Mouse (Mus musculus) left cerebral cortex, postnatal 4 days (tissue): ENCODE results near the gene Lmf2. TPM values are rescaled to one million over a fixed set of nuclear protein-coding genes. Genes with fewer than 3 reads are reported as not detected.

Experiments
- DNase-seq: peaks from one replicate; pipeline ENCODE4 v3.0.0-alpha.2; 2022
- intact Hi-C: fragments of 180-260 bp; cut with DNase I; formaldehyde crosslinking; loops from one replicate; pipeline ENCODE4 v1.15.1; 2025
- total RNA-seq, 2 experiments: library from RNA; stranded (reverse); gene quantifications; 2 replicates each; pipeline ENCODE4 v1.2.3; 2021

Gene Lmf2
- total RNA-seq, 2 experiments from 2014 or later: 22.9 to 36.2 TPM

DNA sequence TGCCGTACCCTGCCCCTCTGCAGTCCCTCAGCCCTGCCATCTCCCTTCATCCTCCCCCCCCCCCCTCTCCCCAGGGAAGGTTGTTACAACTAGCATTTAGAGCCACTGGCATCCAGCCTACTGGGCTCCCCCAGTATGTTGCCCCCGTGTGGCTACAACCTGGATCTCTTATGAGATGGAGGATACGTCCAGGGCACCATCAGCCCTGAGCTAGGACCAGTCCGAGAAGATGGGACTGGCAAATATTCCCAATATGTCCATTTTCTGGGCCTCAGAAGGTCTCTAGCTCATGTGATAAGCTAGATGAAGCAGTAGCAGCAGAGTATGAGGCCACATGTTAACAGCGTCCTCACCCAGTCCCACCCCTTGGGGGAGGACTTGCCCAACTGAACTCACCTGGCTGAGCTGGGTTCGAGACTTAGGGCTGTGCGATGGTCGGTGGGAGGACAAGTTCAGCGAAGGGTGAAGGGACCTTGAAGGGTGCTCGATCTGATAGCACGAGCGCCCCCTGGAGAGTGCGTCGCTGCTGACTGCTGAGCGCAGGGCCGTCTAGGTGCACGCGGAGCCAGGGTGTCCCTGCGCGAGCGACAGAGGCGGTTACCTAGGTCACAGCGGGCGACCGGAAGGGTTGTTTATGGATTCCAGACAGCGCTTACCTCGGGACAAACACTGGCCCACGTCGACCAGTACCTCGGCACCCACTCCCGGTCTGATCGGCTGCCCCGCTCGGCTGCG is 17.7 kb upstream of the Lmf2 start:
- peak; percentile 81 for DNase-seq
- intact Hi-C loops: no loop called here

DNA sequence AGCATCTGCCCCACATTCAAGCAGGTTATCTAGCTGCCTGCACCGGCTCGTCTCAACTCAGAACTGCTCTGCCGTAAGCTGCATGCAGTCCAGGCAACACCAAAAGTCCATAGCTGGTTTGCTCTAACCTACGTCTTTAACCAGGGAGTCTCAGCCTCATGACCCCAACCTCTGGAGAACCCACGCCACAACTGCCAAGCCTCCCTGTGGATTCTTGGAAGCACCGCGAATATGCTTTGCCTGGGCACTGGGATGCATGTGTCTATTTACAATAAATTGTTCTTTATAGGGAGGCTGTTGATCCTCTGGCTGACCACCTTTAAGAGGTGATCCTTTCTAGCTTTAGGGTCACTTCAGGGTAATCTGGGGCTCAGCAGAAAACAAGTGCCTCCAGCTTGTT is 17.1 kb upstream of the Lmf2 start:
- DNase-seq: no peak
- intact Hi-C loops: no loop called here

DNA sequence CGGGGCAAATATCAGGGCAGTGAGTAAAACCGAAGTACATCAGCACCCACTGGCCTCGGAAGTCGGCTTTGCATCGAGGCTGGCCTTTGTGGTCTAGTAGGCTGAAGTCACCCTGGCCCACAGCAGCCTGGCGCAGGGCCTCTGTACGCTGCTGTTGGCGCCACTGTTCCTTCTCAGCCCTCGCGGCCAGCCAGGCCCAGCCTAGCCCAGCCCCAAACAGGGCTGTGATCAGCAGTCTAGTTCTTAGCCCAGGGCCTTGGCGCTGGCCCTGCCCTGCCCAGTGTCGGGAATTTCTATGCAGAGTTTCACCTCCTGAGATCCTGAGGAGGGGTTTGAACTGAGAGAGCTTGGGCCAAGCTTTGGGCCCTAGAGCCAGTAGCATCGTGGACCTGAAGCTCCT is 16.6 kb upstream of the Lmf2 start:
- intact Hi-C loops: no loop called here
- DNase-seq: no peak

DNA sequence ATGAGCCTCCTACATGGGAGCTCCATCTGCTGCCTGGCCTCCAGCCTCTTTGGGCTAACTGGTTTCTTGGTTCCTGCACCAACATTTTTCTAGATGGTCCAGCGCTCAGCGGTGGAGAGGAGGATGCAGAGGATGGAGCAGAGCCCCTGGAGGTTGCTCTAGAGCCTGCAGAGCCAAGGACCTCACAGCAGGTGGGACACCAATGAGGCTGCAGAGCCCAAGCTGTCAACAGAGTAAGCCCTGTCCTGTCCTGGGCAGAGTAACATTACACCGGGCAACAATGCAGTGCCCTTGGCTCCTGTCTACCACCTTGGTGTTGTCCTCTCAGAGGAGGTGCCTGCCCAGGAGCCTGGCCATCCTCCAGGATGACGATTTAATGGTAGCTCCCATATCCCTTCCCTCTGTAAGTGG is 9.7 kb upstream of the Lmf2 start:
- no peak for DNase-seq
- intact Hi-C loops: no loop called here

DNA sequence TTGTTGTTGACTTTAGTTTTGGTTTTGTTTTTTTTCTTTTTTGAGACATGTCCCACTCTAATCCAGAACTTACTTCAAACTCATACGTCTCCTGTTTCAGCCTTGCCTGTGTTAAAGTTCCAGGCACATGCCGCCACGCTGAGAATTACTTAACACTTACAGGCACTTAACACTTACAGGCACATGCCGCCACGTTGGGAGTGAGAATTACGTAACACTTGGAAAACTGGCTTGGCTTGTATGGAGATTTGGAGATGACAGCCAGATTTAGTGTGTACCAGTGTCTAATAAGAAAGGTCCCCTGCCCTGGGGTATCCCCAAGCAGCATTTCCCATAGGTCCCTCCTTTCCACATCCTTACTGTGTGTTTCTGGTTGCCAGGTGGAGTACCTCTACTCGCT is 7.6 kb upstream of the Lmf2 start:
- no peak for DNase-seq
- intact Hi-C loops: no loop called here

DNA sequence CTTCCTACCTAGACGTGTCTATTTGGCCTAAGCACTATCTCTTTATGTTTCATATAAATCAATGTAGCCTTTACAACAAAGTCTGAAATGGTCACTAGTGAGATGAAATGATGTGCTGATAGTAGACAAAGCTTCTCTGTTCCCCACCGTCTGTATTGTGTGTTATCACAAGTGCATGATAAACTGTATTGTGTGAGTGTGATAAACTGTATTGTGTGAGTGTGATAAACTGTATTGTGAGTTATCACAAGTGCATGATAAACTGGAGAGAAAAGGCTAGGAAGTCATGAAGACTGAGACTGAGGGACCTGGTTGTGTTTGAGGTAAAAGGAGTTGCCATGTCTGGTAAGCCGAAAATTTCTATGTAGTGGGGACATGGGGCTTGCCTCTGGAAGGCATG is 3.3 kb upstream of the Lmf2 start:
- intact Hi-C loops: no loop called here
- no peak for DNase-seq

DNA sequence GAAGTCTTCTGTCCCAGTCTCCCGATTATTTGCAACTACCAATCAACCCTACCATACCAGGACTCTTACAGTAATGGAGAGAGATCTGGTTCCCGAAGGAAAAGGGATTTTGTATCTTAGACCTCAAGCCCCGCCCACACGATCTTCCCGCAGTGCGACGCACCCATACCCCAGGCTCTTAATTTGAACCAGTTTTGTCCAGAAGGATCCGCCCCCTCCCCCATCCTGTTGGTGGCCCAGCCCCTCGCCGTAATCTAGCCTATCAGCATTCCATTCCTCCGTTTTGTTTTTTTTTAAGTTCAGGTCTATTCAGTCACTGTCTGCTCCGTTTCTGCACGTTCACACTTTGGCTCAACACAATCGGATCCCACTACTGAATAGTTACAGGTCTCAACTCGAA is 913 bp upstream of the Lmf2 start:
- intact Hi-C loops: no loop called here
- DNase-seq: peak; percentile 90

DNA sequence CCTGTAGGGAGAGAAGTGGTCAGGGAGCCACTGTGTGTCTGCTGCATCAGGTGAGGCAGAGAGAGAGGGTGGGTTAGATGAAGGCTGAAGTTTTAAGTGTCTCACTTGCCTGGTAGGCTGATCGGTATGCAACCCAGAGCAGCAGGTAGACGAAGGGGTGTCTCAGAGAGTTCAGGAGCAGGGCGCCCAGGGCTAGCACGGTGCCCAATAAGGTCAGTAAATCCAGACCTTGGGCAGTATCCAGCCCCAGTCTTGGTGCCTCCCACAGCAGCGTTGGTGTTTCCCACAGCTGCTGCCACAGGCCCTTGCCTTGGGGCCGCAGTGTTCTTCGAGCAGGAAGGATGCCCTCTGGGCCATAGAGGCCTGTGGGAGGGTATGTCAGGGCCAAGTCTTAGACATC is 1.0 kb downstream of the Lmf2 start:
- intact Hi-C loops: no loop called here
- DNase-seq: no peak

DNA sequence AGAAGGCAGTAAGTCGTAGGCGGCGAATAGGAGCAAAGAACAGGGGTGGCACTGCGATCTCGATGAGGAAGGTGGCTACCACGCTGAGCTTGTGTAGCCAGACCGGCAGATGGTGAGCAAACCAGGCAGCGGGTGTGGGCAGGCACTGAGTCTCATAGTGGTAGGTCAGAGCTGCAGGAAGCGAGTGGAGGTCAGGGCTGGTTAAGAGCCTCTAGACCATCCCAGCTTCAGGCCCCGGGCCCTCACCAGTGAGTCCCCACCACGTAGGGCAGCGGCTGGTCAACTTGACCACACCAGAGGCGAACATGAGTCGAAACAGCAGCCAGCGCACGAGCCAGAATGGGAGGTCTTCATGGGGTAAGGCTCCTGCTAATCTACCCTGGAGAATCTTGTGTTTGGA is 1.6 kb downstream of the Lmf2 start:
- intact Hi-C loops: no loop called here
- DNase-seq: no peak

DNA sequence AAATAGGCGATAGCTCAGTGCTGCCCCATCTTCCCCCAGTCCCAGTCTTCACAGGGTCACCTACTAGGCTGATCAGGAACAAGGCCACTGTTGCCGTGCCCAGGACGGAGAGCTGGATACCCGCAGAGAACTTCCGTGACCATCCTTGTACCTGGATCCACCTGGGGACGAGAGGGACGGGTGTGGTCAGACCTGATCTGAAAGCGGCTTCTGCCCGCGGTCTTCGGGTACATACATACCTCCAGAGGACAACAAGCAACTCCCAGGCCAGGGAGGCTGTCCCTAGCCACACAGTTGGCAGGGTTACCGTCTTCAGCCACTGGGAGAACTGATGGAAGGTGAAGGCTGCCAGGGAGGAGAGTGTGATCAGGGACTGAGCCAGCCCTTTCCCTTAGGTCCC is 2.7 kb downstream of the Lmf2 start:
- DNase-seq: no peak
- intact Hi-C loops: no loop called here

DNA sequence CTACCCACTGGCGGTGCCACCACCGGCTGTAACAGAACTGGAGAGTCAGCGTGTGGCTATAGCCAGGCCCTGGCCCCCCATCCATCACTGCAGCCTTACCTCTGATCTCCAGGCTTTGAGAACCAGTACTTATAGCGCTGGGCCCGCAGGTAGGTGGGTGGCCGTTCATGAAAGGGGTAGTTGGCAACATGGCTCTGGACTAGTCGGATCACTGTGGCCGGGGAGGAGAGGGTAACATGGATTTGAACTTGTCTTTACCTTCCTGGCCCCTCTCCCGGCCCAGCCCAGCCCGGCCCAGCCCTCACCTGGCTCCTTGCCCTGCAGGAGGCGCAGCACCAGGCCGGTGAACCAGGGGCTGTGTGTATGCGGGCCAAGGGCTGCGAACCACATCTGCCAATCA is 3.4 kb downstream of the Lmf2 start:
- DNase-seq: no peak
- intact Hi-C loops: no loop called here

DNA sequence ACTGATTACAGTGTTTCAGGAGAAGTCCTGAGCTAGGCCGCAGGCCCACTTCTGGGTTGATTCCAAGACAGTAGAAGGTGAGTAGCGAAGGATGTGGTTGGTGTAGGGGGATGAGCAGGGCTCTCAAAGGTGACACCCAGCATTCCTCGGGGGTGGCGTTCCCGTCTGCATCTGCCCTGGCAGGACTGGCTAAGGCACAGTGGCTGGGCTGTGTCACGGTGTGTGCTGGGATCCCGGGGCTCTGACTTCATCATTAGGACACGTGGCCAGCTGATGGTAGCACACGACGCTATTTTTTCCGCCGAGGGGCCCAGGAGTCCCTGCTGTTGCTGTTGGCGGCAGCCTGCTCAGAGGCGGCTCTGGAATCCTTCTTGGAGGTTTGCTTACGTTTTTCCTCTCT is 4.2 kb downstream of the Lmf2 start:
- DNase-seq: no peak
- intact Hi-C loops: no loop called here

DNA sequence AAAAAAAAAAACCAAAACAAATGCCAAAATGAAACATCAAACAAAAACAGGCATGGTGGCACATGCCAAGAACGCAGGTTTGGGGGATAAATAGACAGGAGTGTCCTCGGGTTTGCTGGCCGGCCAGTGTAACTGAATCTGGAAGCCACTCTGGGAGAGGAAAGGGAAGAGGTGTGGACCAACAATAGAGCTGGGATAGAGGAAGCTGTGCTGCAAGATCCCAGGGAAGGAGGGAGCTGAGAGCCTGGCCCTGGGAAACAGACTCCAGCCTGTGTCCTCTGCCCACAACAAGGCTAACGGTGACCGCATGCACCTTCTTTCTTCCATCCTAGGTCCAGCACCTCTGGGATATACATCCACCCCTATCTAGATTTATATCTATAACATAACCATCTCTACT is 5.0 kb downstream of the Lmf2 start:
- intact Hi-C loops: no loop called here
- no peak for DNase-seq

DNA sequence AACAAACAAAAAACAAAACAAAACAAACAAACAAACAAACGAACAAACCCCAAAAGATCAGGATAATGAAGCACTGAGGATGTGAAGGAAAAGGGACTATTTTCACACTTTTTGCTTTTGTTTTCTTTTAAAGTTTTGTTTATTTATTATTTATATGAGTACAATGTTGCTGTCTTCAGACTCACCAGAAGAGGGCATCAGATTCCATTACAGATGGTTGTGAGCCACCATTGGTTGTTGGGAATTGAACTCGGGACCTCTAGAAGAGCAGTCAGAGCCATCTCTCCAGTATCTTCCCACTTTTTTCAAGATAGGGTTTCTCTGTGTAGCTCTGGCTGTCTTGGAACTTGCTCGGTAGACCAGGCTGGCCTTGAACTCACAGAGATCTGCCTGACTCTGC is 12.1 kb downstream of the Lmf2 start:
- DNase-seq: no peak
- intact Hi-C loops: no loop called here

DNA sequence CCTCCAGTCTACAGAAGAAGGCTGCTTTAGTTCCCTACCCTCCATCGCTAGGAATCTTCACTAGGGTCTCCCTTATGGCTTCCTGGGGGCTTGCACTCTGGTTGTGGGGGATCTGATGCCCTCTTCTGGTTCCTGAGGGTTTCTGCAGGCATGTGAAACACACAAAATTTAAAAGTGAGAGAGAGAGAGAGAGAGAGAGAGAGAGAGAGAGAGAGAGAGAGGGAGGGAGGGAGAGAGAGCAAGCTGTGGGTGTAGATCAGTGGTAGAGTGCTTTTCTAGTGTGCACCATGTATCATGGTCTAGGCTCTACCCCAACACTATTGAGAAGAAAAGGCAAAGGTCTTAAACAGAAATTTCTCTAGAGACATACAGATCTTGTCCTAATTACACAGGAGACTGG is 13.8 kb downstream of the Lmf2 start:
- intact Hi-C loops: no loop called here
- DNase-seq: no peak

DNA sequence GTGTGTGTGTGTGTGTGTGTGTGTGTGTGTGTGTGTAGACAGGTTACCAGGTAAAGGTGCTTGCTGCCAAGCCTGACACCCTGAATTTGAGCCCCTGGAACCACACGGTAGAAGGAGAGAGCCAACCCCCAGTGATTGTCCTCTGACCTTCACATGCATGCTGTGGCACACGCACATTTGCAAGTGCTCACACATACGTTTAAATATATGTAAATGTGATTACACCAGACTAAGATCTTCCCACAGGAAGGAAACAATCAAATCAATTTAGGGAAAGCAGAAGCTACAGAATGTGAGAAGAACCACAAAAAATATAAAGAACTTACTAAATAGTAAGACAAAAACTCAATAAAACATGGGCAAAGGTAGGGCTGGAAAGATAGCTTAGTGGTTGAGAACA is 15.3 kb downstream of the Lmf2 start:
- intact Hi-C loops: no loop called here
- no peak for DNase-seq

DNA sequence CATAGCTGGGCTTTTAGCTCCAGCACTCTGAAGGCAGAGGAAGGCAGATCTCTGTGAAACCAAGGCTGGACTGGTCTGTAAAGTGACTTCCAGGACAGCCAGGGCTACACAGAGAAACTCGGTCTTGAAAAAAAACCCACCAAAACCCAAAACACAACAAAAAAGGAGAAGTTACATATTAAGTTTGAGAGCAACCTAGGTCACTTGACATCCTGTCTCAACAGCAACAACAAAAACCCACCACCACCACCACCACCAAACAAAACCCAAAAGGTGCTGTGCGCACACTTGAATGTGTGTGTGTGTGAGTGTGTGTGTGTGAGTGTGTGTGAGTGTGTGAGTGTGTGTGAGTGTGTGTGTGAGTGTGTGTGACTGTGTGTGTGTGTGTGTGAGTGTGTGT is 15.8 kb downstream of the Lmf2 start:
- DNase-seq: no peak

DNA sequence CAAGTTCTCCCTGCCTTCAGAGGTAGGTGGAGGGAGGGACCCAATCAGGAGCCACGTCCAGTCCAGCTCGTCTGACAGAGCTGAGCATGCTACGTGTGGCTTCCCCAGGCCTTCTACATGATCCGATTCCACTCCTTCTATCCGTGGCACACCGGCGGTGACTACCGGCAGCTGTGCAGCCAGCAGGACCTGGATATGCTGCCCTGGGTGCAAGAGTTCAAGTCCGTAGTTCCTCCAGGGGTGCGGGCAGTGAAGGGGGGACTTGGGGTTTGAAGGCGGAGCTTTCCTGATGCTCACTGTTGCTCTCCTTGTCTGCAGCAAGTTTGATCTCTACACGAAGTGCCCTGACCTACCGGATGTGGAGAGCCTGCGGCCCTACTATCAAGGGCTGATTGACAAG is 19.0 kb downstream of the Lmf2 start:
- no peak for DNase-seq
- intact Hi-C loops: no loop called here

More for the DNA sequence above, 15.8 kb downstream of the Lmf2 start:
- intact Hi-C loops: no loop called here

DNA sequence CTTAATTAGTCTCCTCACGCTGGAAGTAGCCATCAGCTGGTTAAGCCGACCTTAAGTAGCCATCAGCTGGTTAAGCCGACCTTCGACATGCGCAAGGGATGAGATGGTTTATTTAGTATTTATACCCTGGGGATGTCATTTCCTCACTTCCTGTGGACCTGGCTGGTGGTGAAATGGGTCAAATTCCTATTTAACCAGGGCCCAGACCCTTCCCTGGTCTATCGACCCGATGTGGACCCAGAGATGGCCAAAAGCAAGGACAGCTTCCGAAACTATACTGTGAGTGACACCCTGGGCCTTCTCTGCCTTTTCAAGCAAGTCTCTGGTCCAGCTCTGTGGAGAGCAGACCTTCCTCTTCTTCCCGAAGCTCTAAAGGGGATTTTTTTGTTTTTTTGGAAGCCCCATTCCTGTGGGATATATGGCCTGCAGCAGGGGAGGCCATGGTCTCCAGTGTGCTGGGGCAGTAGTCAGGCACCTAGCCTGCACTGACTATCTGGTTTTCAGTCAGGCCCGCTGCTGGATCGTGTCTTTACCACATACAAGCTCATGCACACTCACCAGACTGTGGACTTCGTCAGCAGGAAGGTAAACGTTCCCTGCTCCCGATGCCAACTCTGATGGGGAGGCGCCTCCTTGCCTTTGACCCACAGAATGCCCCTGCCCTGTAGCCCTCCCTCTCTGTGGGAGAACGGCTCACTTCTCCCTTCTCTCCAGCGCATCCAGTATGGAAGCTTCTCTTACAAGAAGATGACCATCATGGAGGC is 20.5 kb downstream of the Lmf2 start:
- intact Hi-C loops: no loop called here
- DNase-seq: no peak

DNA sequence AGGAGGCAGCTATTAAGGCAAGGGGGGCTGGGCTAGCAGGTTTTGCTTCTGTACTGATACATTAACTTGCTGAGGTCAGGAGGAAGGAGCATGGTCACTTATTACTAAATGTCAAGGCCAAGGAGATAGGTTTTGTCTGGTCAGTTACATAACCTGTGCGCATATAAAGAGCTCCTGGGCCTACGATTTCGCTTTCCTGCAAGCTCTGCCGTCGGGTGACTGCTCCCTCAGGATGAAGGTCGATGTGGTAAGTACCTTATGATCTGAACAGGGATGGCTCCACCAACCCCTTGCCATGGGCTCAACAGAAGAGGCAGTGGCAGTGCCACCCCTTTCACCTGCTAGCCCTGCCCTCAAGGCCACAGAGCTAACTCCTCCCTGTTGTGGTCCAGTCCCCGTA is 21.2 kb downstream of the Lmf2 start, which contains the start of gene Miox:
TSS of gene Miox (plus strand) at position 128 of the 400 bp plus-strand sequence.
- DNase-seq: no peak
- intact Hi-C loops: no loop called here

DNA sequence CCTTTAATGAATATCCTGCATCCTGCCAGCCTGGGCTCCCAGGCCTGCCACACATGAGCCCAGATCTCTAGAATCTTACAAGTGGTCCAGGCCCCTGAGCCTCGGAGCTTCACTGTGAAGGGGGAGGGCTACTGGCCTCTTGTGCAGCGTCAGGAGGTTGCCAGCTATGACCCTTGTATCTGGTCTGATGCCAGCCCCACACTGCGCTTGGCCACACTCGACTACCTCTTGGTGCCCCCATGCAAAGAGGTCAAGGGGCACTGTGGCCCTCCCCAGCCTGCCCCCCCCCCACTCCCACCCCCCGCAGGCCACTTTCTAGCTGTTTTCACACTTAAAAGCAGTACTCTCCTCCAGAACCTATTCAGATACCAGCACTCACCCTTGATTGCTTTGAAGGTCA is 29.0 kb downstream of the Lmf2 start:
- intact Hi-C loops: no loop called here

DNA sequence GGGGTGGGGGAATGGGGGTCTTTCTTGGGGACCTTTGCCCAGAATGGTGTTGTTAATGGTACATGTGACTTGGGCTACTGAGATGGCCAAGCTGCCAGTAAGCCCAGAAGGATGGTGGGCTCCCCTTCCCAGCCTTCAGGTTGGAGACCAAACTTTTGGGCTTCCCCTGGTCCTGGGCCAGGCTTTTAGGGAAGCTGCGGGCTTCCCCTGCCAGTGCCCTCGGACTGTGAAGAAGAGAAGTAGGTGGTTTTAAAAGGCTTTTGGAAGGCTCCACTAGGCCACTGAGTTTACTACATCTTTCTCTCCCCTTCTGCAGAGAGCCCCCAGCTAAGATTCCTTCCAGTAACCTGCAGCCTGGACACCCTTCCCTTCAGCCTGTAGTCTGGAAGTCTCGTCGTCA is 31.8 kb downstream of the Lmf2 start:
- DNase-seq: no peak

More for the DNA sequence above, 29.0 kb downstream of the Lmf2 start:
- no peak for DNase-seq

More for the DNA sequence above, 31.8 kb downstream of the Lmf2 start:
- intact Hi-C loops: no loop called here
